In genomic region chr6:39378161-39378835, GRCm38 (mm10) we compare ENCODE assay signal across 8 mouse cellular contexts. TPM values are rescaled to one million over a fixed set of nuclear protein-coding genes. Genes with fewer than 3 reads are reported as not detected.
DNase-seq lines count a peak whose midpoint lies in the region; ATAC-seq and TF ChIP-seq lines count a peak whose summit lies in the region.
"Not testable (repeated sequence)": the region's sequence is repeated elsewhere in the genome, so short reads cannot be mapped to it uniquely, and the experiment has no call there.

No protein-coding gene starts in this region.

- not testable (repeated sequence) for H3K9me3 ChIP-seq in MEL (replicated peaks; ENCODE audit: insufficient read depth, low read length); forebrain, embryonic 15.5 days; hindbrain, embryonic 13.5 days; intestine, postnatal 0 days (ENCODE audit: control insufficient read depth); liver, embryonic 13.5 days (replicated peaks); midbrain, embryonic 16.5 days (replicated peaks; ENCODE audit: control insufficient read depth, low read length, poor library complexity, severe bottlenecking)

- not testable (repeated sequence) for H3K27ac ChIP-seq in MEL (ENCODE audit: control insufficient read depth, low read depth, low read length); forebrain, embryonic 15.5 days (replicated peaks); hindbrain, embryonic 13.5 days; intestine, postnatal 0 days (ENCODE audit: low read depth, low read length); liver, embryonic 13.5 days; midbrain, embryonic 16.5 days (ENCODE audit: low read length)
- H3K27ac ChIP-seq in thymus, adult 2 months (ENCODE audit: control insufficient read depth, insufficient read depth, low read length): peak overlapping the region; percentile 99; the same call in 1 of the 2 replicates

- 83% methylated on average over 13 of the region's 13 CpGs for WGBS in forebrain, embryonic 15.5 days
- 82% methylated on average over 13 of the region's 13 CpGs for WGBS in hindbrain, embryonic 13.5 days
- WGBS in intestine, postnatal 0 days: 79% methylated on average over 13 of the region's 13 CpGs
- 64% methylated on average over 13 of the region's 13 CpGs for whole genome bisulfite sequencing in liver, embryonic 13.5 days (ENCODE audit: insufficient replicate concordance)
- 91% methylated on average over 11 of the region's 13 CpGs for WGBS in midbrain, embryonic 16.5 days
- 56% methylated on average over 13 of the region's 13 CpGs for WGBS in thymus, adult 2 months

- not testable (repeated sequence) for TF ChIP-seq POLR2A in MEL (IDR thresholded peaks at IDR 0.05; ENCODE audit: control insufficient read depth in 1 of 2, insufficient read depth in 1 of 2, low read depth in 1 of 2, low read length in 2 of 2, poor library complexity in 1 of 2); thymus, adult 2 months (IDR thresholded peaks at IDR 0.05; ENCODE audit: control insufficient read depth, extremely low read depth, insufficient read depth, low read length, poor library complexity)

- not testable (repeated sequence) for TF ChIP-seq RAD21 in MEL (IDR thresholded peaks at IDR 0.05; ENCODE audit: low read depth, low read length)

- not testable (repeated sequence) for H3K27me3 ChIP-seq in MEL (ENCODE audit: control insufficient read depth in 1 of 2, insufficient read depth in 2 of 2, low read length in 2 of 2); forebrain, embryonic 15.5 days; intestine, postnatal 0 days (replicated peaks; ENCODE audit: control insufficient read depth, insufficient read depth, low read length); midbrain, embryonic 16.5 days (ENCODE audit: control insufficient read depth, insufficient read depth, low read depth, low read length); thymus, adult 2 months (ENCODE audit: control insufficient read depth, insufficient read depth, low read length)
- H3K27me3 ChIP-seq in hindbrain, embryonic 13.5 days: peaks cover 24% of the 10 kb centered on the region
- H3K27me3 ChIP-seq in liver, embryonic 13.5 days: peaks cover 71% of the 10 kb centered on the region

- H3K36me3 ChIP-seq in MEL (ENCODE audit: control insufficient read depth in 1 of 2, insufficient read depth in 2 of 2, low read length in 2 of 2): peaks cover 0 to 14% of the 10 kb centered on the region in 2 experiments; a peak in 2 of 4 replicates
- H3K36me3 ChIP-seq in forebrain, embryonic 15.5 days; hindbrain, embryonic 13.5 days; intestine, postnatal 0 days (ENCODE audit: control insufficient read depth, insufficient read depth); liver, embryonic 13.5 days; midbrain, embryonic 16.5 days (ENCODE audit: control insufficient read depth, insufficient read depth, low read length); thymus, adult 2 months (ENCODE audit: control insufficient read depth, insufficient read depth, low read length): not testable (repeated sequence)

- H3K9ac ChIP-seq in MEL (ENCODE audit: control insufficient read depth, low read depth, low read length, poor library complexity, severe bottlenecking); forebrain, embryonic 15.5 days (replicated peaks); hindbrain, embryonic 13.5 days; intestine, postnatal 0 days (ENCODE audit: low read depth, low read length); liver, embryonic 13.5 days; midbrain, embryonic 16.5 days (ENCODE audit: low read depth, low read length): not testable (repeated sequence)

- TF ChIP-seq CTCF in MEL (IDR thresholded peaks at IDR 0.05 in 2 of 3, conservative IDR thresholded peaks at IDR 0.05 in 1 of 3; ENCODE audit: control insufficient read depth in 1 of 3, insufficient read depth in 1 of 3, low read depth in 2 of 3, low read length in 3 of 3, poor library complexity in 1 of 3, severe bottlenecking in 1 of 3): peak in 1 of 3 experiments; percentile 2; a peak in 1 of 6 replicates
- not testable (repeated sequence) for TF ChIP-seq CTCF in intestine, postnatal 0 days (IDR thresholded peaks at IDR 0.05; ENCODE audit: low read depth); thymus, adult 2 months (IDR thresholded peaks at IDR 0.05; ENCODE audit: borderline replicate concordance, control insufficient read depth, extremely low read depth, insufficient read depth, low read length, poor library complexity)

- ATAC-seq in forebrain, embryonic 15.5 days (replicated peaks): 0 out of 2 replicates have a peak, but pooled peaks have one; percentile 18
- 0 out of 2 replicates have a peak, but pooled peaks have one; percentile 8 for ATAC-seq in hindbrain, embryonic 13.5 days (ENCODE audit: low FRiP score)
- 0 out of 2 replicates have a peak, but pooled peaks have one; percentile 1 for ATAC-seq in intestine, postnatal 0 days
- 0 out of 2 replicates have a peak, but pooled peaks have one; percentile 6 for ATAC-seq in liver, embryonic 13.5 days (ENCODE audit: low read depth)
- ATAC-seq in midbrain, embryonic 16.5 days: 0 out of 2 replicates have a peak, but pooled peaks have one; percentile 19

- not testable (repeated sequence) for TF ChIP-seq EP300 in MEL (IDR thresholded peaks at IDR 0.05; ENCODE audit: low read depth in 1 of 2, low read length in 2 of 2)

- not testable (repeated sequence) for H3K4me2 ChIP-seq in forebrain, embryonic 15.5 days (replicated peaks); hindbrain, embryonic 13.5 days; intestine, postnatal 0 days (replicated peaks; ENCODE audit: low read depth); liver, embryonic 13.5 days; midbrain, embryonic 16.5 days (ENCODE audit: low read length)

- not testable (repeated sequence) for H3K79me2 ChIP-seq in MEL (ENCODE audit: control insufficient read depth, insufficient read depth, low read length, poor library complexity)

- DNase-seq in A20 (ENCODE audit: low read depth, low spot score) (peak; percentile 62), MEL (ENCODE audit: low read depth, low spot score) (peak; percentile 72)
- DNase-seq in liver, embryonic 13.5 days; thymus, adult 2 months: not testable (repeated sequence)

- peak overlapping the region; percentile 9 to 49; a peak in 3 of 4 replicates for H3K4me3 ChIP-seq in MEL (ENCODE audit: control insufficient read depth in 1 of 2, insufficient read depth in 1 of 2, low read depth in 2 of 2, low read length in 2 of 2)
- H3K4me3 ChIP-seq in forebrain, embryonic 15.5 days; hindbrain, embryonic 13.5 days; intestine, postnatal 0 days (ENCODE audit: low read depth, low read length); liver, embryonic 13.5 days (replicated peaks); midbrain, embryonic 16.5 days (ENCODE audit: low read depth, low read length); thymus, adult 2 months (ENCODE audit: control insufficient read depth, insufficient read depth, low read length): not testable (repeated sequence)

- H3K4me1 ChIP-seq in MEL (ENCODE audit: control insufficient read depth in 1 of 2, insufficient read depth in 2 of 2, low read length in 2 of 2): peaks cover 5 to 20% of the 10 kb centered on the region in 2 experiments
- peaks cover 15% of the 10 kb centered on the region for H3K4me1 ChIP-seq in forebrain, embryonic 15.5 days
- H3K4me1 ChIP-seq in hindbrain, embryonic 13.5 days (replicated peaks): peaks cover 24% of the 10 kb centered on the region
- H3K4me1 ChIP-seq in intestine, postnatal 0 days (replicated peaks; ENCODE audit: control insufficient read depth, insufficient read depth, low read length): not testable (repeated sequence)
- H3K4me1 ChIP-seq in liver, embryonic 13.5 days (replicated peaks): peaks cover 26% of the 10 kb centered on the region
- peaks cover 14% of the 10 kb centered on the region for H3K4me1 ChIP-seq in midbrain, embryonic 16.5 days (ENCODE audit: control insufficient read depth, insufficient read depth, low read length)
- peaks cover 30% of the 10 kb centered on the region for H3K4me1 ChIP-seq in thymus, adult 2 months (replicated peaks; ENCODE audit: control insufficient read depth, insufficient read depth, low read length)

RNA-seq across cellular contexts. Expression of gene Slc37a3, which starts 0.8 kb away (rescaled TPM):
- total RNA-seq in MEL (2012; rRNA removed): 4.9 and 5.9 TPM in 2 replicates
- 10 to 100 TPM in 1 of 2 experiments, not detected in 1; 12.0 TPM for polyA plus RNA-seq in MEL (2012; ENCODE audit: insufficient read depth in 1 of 2, insufficient read length in 2 of 2, low read depth in 1 of 2, low replicate concordance in 2 of 2, missing spikeins in 1 of 2)
- polyA plus RNA-seq in forebrain, embryonic 15.5 days (2015; fragmentation: Nextera tagmentation; extraction: Ambion mirVana): 60.4 and 69.5 TPM in 2 replicates
- polyA plus RNA-seq in hindbrain, embryonic 13.5 days (2015; fragmentation: Nextera tagmentation; extraction: Ambion mirVana): 63.1 and 63.2 TPM in 2 replicates
- 36.1 TPM in 2 replicates for polyA plus RNA-seq in intestine, postnatal 0 days (2015; fragmentation: Nextera tagmentation; extraction: Ambion mirVana)
- 6.8 and 8.0 TPM in 2 replicates for polyA plus RNA-seq in liver, embryonic 13.5 days (2015; fragmentation: Nextera tagmentation; extraction: Ambion mirVana)
- polyA plus RNA-seq in midbrain, embryonic 16.5 days (2015; fragmentation: Nextera tagmentation; extraction: Ambion mirVana): 64.9 and 67.9 TPM in 2 replicates
- 28.6 and 30.8 TPM in 2 replicates for polyA plus RNA-seq in thymus, adult 2 months (2012; rRNA removed)

RNA-seq across cellular contexts. Expression of gene Rab19, which starts 2.7 kb away (rescaled TPM):
- total RNA-seq in MEL (2012; rRNA removed): 0.13 TPM in 1 of 2 replicates, not detected in the other
- polyA plus RNA-seq in MEL (2012; ENCODE audit: insufficient read depth in 1 of 2, insufficient read length in 2 of 2, low read depth in 1 of 2, low replicate concordance in 2 of 2, missing spikeins in 1 of 2): under 1 TPM in 1 of 2 experiments, not detected in 1; 0.10 TPM
- 0.15 and 0.20 TPM in 2 replicates for polyA plus RNA-seq in forebrain, embryonic 15.5 days (2015; fragmentation: Nextera tagmentation; extraction: Ambion mirVana)
- polyA plus RNA-seq in hindbrain, embryonic 13.5 days (2015; fragmentation: Nextera tagmentation; extraction: Ambion mirVana): 0.25 and 0.34 TPM in 2 replicates
- polyA plus RNA-seq in intestine, postnatal 0 days (2015; fragmentation: Nextera tagmentation; extraction: Ambion mirVana): 14.0 and 14.7 TPM in 2 replicates
- polyA plus RNA-seq in liver, embryonic 13.5 days (2015; fragmentation: Nextera tagmentation; extraction: Ambion mirVana): 0.18 and 0.27 TPM in 2 replicates
- polyA plus RNA-seq in midbrain, embryonic 16.5 days (2015; fragmentation: Nextera tagmentation; extraction: Ambion mirVana): 0.35 TPM in 1 of 2 replicates, not detected in the other
- polyA plus RNA-seq in thymus, adult 2 months (2012; rRNA removed): 9.8 and 13.2 TPM in 2 replicates

RNA-seq across cellular contexts. Expression of gene Mkrn1, which starts 42.0 kb away (rescaled TPM):
- total RNA-seq in MEL (2012; rRNA removed): 58.1 and 60.4 TPM in 2 replicates
- polyA plus RNA-seq in MEL (2012; ENCODE audit: insufficient read depth in 1 of 2, insufficient read length in 2 of 2, low read depth in 1 of 2, low replicate concordance in 2 of 2, missing spikeins in 1 of 2): 10 to 100 TPM in 1 of 2 experiments, not detected in 1; 57.4 TPM
- polyA plus RNA-seq in forebrain, embryonic 15.5 days (2015; fragmentation: Nextera tagmentation; extraction: Ambion mirVana): 220 and 247 TPM in 2 replicates
- 236 and 250 TPM in 2 replicates for polyA plus RNA-seq in hindbrain, embryonic 13.5 days (2015; fragmentation: Nextera tagmentation; extraction: Ambion mirVana)
- 81.9 and 83.1 TPM in 2 replicates for polyA plus RNA-seq in intestine, postnatal 0 days (2015; fragmentation: Nextera tagmentation; extraction: Ambion mirVana)
- polyA plus RNA-seq in liver, embryonic 13.5 days (2015; fragmentation: Nextera tagmentation; extraction: Ambion mirVana): 197 and 202 TPM in 2 replicates
- 258 and 268 TPM in 2 replicates for polyA plus RNA-seq in midbrain, embryonic 16.5 days (2015; fragmentation: Nextera tagmentation; extraction: Ambion mirVana)
- 44.3 and 45.8 TPM in 2 replicates for polyA plus RNA-seq in thymus, adult 2 months (2012; rRNA removed)
